In genomic region chr7:73389419-73389818, GRCm38 (mm10) we compare ENCODE assay signal across 10 mouse cellular contexts. TPM values are rescaled to one million over a fixed set of nuclear protein-coding genes. Genes with fewer than 3 reads are reported as not detected.
DNase-seq lines count a peak whose midpoint lies in the region; ATAC-seq and TF ChIP-seq lines count a peak whose summit lies in the region.
"Had no signal": no experiment of that assay in that cellular context is flagged by ENCODE, and none has a peak within 500 bp of the region (broad histone marks: within the 10 kb centered on the region; RNA-seq: fewer than 3 reads in every experiment).

No protein-coding gene starts in this region.

- no peak overlapping the region for H3K4me3 ChIP-seq in kidney, adult 2 months (ENCODE audit: insufficient read depth, low read depth, low read length)
- peak overlapping the region; percentile 76 for H3K4me3 ChIP-seq in embryonic facial prominence, embryonic 15.5 days (replicated peaks)
- H3K4me3 ChIP-seq in hindbrain, embryonic 16.5 days (ENCODE audit: low read length) = no peak overlapping the region
- H3K4me3 ChIP-seq in neural tube, embryonic 11.5 days (ENCODE audit: low read depth, low read length) = peak overlapping the region; percentile 90
- H3K4me3 ChIP-seq: layer of hippocampus, adult 2 months had no signal

- no peak for TF ChIP-seq POLR2A in kidney, adult 2 months (IDR thresholded peaks at IDR 0.05; ENCODE audit: low read depth, low read length)

- no peaks in the 10 kb centered on the region for H3K9me3 ChIP-seq in embryonic facial prominence, embryonic 15.5 days (replicated peaks)
- no peaks in the 10 kb centered on the region for H3K9me3 ChIP-seq in hindbrain, embryonic 16.5 days (ENCODE audit: control insufficient read depth, low read length)
- H3K9me3 ChIP-seq in neural tube, embryonic 11.5 days (ENCODE audit: control insufficient read depth, low read length) = no peaks in the 10 kb centered on the region

- H3K4me1 ChIP-seq in kidney, adult 2 months (ENCODE audit: control insufficient read depth, insufficient read depth, low read length) = peaks cover 3% of the 10 kb centered on the region; the same call in 1 of the 2 replicates
- H3K4me1 ChIP-seq in embryonic facial prominence, embryonic 15.5 days = peaks cover 37% of the 10 kb centered on the region
- peaks cover 26% of the 10 kb centered on the region for H3K4me1 ChIP-seq in hindbrain, embryonic 16.5 days (ENCODE audit: control insufficient read depth, insufficient read depth, low read depth, low read length)
- H3K4me1 ChIP-seq in neural tube, embryonic 11.5 days (ENCODE audit: control insufficient read depth, insufficient read depth, low read length) = peaks cover 24% of the 10 kb centered on the region

- H3K36me3 ChIP-seq in kidney, adult 2 months (ENCODE audit: control insufficient read depth, insufficient read depth, low read length) = no peaks in the 10 kb centered on the region
- H3K36me3 ChIP-seq in embryonic facial prominence, embryonic 15.5 days = no peaks in the 10 kb centered on the region
- H3K36me3 ChIP-seq in hindbrain, embryonic 16.5 days (ENCODE audit: control insufficient read depth, insufficient read depth, low read length) = no peaks in the 10 kb centered on the region
- H3K36me3 ChIP-seq in neural tube, embryonic 11.5 days (ENCODE audit: control insufficient read depth, insufficient read depth, low read length) = no peaks in the 10 kb centered on the region; the same call in 1 of the 2 replicates

- no peak overlapping the region for H3K9ac ChIP-seq in embryonic facial prominence, embryonic 15.5 days
- peak overlapping the region; percentile 33; the same call in 1 of the 2 replicates for H3K9ac ChIP-seq in hindbrain, embryonic 16.5 days (ENCODE audit: low read depth, low read length)
- H3K9ac ChIP-seq in neural tube, embryonic 11.5 days (ENCODE audit: low read length) = peak overlapping the region; percentile 97

- WGBS in kidney, adult 2 months = 16% methylated on average over 9 of the region's 9 CpGs
- 15% methylated on average over 9 of the region's 9 CpGs for WGBS in embryonic facial prominence, embryonic 15.5 days
- WGBS in hindbrain, embryonic 16.5 days = 8% methylated on average over 9 of the region's 9 CpGs
- 4% methylated on average over 9 of the region's 9 CpGs for WGBS in neural tube, embryonic 11.5 days

- H3K27ac ChIP-seq in kidney, adult 2 months (ENCODE audit: insufficient read depth, low read depth, low read length) = peak overlapping the region; percentile 0; the same call in 1 of the 2 replicates
- peak overlapping the region; percentile 97 for H3K27ac ChIP-seq in embryonic facial prominence, embryonic 15.5 days (replicated peaks)
- H3K27ac ChIP-seq in hindbrain, embryonic 16.5 days (ENCODE audit: low read depth, low read length) = peak overlapping the region; percentile 85; the same call in 1 of the 2 replicates
- peak overlapping the region; percentile 96 for H3K27ac ChIP-seq in neural tube, embryonic 11.5 days (ENCODE audit: low read depth, low read length)

- peak; percentile 27 for DNase-seq in kidney, adult 2 months
- DNase-seq in kidney, postnatal 4 days = no peak
- DNase-seq in neural tube, embryonic 11.5 days (ENCODE audit: low spot score) = no peak
- DNase-seq in urinary bladder, postnatal 10 days (ENCODE audit: low spot score) = no peak
- no peak for DNase-seq in adrenal gland, postnatal 10 days
- no peak for DNase-seq in adrenal gland, adult 18-20 months (ENCODE audit: low spot score in 2 of 2)

- ATAC-seq in embryonic facial prominence, embryonic 15.5 days (ENCODE audit: insufficient number of reproducible peaks, low FRiP score, low TSS enrichment, low read depth) = no peak
- ATAC-seq in hindbrain, embryonic 16.5 days = no peak
- no peak for ATAC-seq in neural tube, embryonic 11.5 days (ENCODE audit: insufficient read depth, low FRiP score, low TSS enrichment)

- no peaks in the 10 kb centered on the region; the same call in 1 of the 2 replicates for H3K27me3 ChIP-seq in kidney, adult 2 months (replicated peaks; ENCODE audit: control insufficient read depth, insufficient read depth, low read length)
- no peaks in the 10 kb centered on the region for H3K27me3 ChIP-seq in embryonic facial prominence, embryonic 15.5 days
- no peaks in the 10 kb centered on the region for H3K27me3 ChIP-seq in hindbrain, embryonic 16.5 days (replicated peaks; ENCODE audit: control insufficient read depth, insufficient read depth, low read length)
- H3K27me3 ChIP-seq in neural tube, embryonic 11.5 days (ENCODE audit: control insufficient read depth, insufficient read depth, low read length) = no peaks in the 10 kb centered on the region

- TF ChIP-seq CTCF in kidney, adult 2 months (conservative IDR thresholded peaks at IDR 0.05; ENCODE audit: insufficient read depth, insufficient read length, low read depth, low read length) = no peak

- H3K4me2 ChIP-seq in embryonic facial prominence, embryonic 15.5 days (replicated peaks) = peak overlapping the region; percentile 77
- peak overlapping the region; percentile 85 for H3K4me2 ChIP-seq in hindbrain, embryonic 16.5 days (ENCODE audit: low read length)
- H3K4me2 ChIP-seq in neural tube, embryonic 11.5 days (ENCODE audit: low read depth) = peak overlapping the region; percentile 92

RNA-seq across cellular contexts. Expression of gene Rgma, which starts 14.1 kb away (rescaled TPM):
- polyA plus RNA-seq in kidney, adult 2 months (2012; rRNA removed) = 7.2 and 8.7 TPM in 2 replicates
- polyA plus RNA-seq in embryonic facial prominence, embryonic 15.5 days (2015; fragmentation: Nextera tagmentation; extraction: Ambion mirVana) = 23.0 and 24.1 TPM in 2 replicates
- 30.9 and 39.8 TPM in 2 replicates for polyA plus RNA-seq in hindbrain, embryonic 16.5 days (2015; fragmentation: Nextera tagmentation; extraction: Ambion mirVana)
- polyA plus RNA-seq in neural tube, embryonic 11.5 days (2014; fragmentation: Nextera tagmentation; extraction: Ambion mirVana) = 48.9 and 50.1 TPM in 2 replicates
- total RNA-seq in adrenal gland, postnatal 10 days (2021) = 10 to 100 TPM; 10.3 to 20.0 TPM
- total RNA-seq in adrenal gland, adult 18-20 months (2021) = 10 to 100 TPM in 1 of 2 experiments, 1 to 10 TPM in 1; 8.1 to 12.1 TPM
- total RNA-seq: megakaryocyte progenitor cell, adult 5-6 weeks had no signal

Comparison
In these comparisons a context has a peak if more than half of its experiments do, and no peak if none do; other contexts are left out.
1. H3K27ac ChIP-seq: peak in every context shown above with its lines; median percentile 97 in embryonic facial prominence, embryonic 15.5 days; 96 in neural tube, embryonic 11.5 days; 85 in hindbrain, embryonic 16.5 days; 0 in kidney, adult 2 months.
2. H3K4me3 ChIP-seq: peak in embryonic facial prominence, embryonic 15.5 days (single experiment) and neural tube, embryonic 11.5 days (single experiment); none in kidney, adult 2 months (single experiment) and hindbrain, embryonic 16.5 days (single experiment).
3. Peak in every context shown above with its lines, with median percentiles within 50 percentile points of each other: H3K4me2 ChIP-seq.